Mouse (Mus musculus): ENCODE data around the gene Gm21149.
"Not testable (repeated sequence)": the region's sequence is repeated elsewhere in the genome, so short reads cannot be mapped to it uniquely, and the experiment has no call there.

The Gm21149 gene

GRCm38 (mm10) chr5:15463561-15463960 lies 12.8 kb downstream of the Gm21149 start:
- DNase-seq (ENCODE audit: inconsistent age in 2 of 2, low spot score in 1 of 2) = peak; percentile 43 to 87

GRCm38 (mm10) chr5:15461613-15462012 lies 14.7 kb downstream of the Gm21149 start:
- DNase-seq (ENCODE audit: inconsistent age in 2 of 2, low spot score in 1 of 2) = not testable (repeated sequence)

GRCm38 (mm10) chr5:15457865-15458571 lies 18.3 kb downstream of the Gm21149 start:
- DNase-seq (ENCODE audit: inconsistent age in 2 of 2, low spot score in 1 of 2) = not testable (repeated sequence)

Data from adrenal gland, adult (tissue).